Mouse (Mus musculus) liver, postnatal 0 days (tissue): Measurements from ENCODE around the gene Agbl4.

Experiments used
- CTCF ChIP-seq: sonication (generic); IDR thresholded peaks from 2 replicates; pipeline ENCODE4 v1.5.1; 2016; ENCODE audit warnings: antibody characterized with exemption, low read depth
- EP300 ChIP-seq: IDR thresholded peaks from 2 replicates; pipeline ENCODE4 v1.6.1; 2016; ENCODE audit warnings: antibody characterized with exemption, low read depth, mild to moderate bottlenecking

- no peak for TF ChIP-seq CTCF
- no peak for TF ChIP-seq EP300
Observed at GRCm38 (mm10) chr4:111455621-111456020, 1058.2 kb downstream of the Agbl4 start.
